Mouse (Mus musculus): ENCODE results near the gene Cxcl17.

GRCm38 (mm10) chr7:25440816-25441153 is 28.1 kb upstream of the Cxcl17 start:
- TF ChIP-seq GATA1 (IDR thresholded peaks at IDR 0.05; ENCODE audit: low read length) (no peak), TAL1 (IDR thresholded peaks at IDR 0.05; ENCODE audit: low read length) (no peak)

Measured in erythroblast, embryonic 14.5 days (primary cell).